Mouse (Mus musculus): ENCODE data around the gene Kcnh1. TPM values are rescaled to one million over a fixed set of nuclear protein-coding genes. Genes with fewer than 3 reads are reported as not detected.

The Kcnh1 gene
- polyA plus RNA-seq, 1 experiment from 2014 or later, result 0.39 TPM

DNA sequence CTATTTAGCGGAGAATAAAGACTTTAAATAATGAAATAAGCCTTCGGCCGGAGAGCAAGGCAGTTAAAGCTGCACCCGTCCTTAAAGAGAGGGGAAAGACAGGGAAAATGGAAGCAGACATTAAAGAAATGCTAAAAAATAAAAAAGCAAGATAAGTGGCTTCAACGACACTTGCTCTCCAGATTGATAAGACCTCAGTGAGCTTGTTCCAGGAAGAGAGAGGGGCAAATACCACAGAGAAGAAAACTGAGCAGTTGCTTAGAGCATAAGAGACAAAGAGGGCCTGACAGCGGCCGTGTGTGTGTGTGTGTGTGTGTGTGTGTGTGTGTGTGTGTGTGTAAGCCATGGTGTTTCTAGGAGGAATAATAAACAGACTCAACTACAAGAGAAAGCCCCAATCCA, 123.0 kb downstream of the Kcnh1 start:
- Histone ChIP-seq H3K27me3 (ENCODE audit: control insufficient read depth, insufficient read depth, low read length) (no peaks in the 10 kb centered on the region), H3K27ac (ENCODE audit: low read depth, low read length) (no peak overlapping the region), H3K36me3 (ENCODE audit: control insufficient read depth, insufficient read depth, low read length) (no peaks in the 10 kb centered on the region), H3K4me2 (no peak overlapping the region), H3K9ac (ENCODE audit: low read depth, low read length) (no peak overlapping the region), H3K4me1 (ENCODE audit: control insufficient read depth, insufficient read depth, low read length) (no peaks in the 10 kb centered on the region), H3K4me3 (ENCODE audit: low read depth, low read length) (no peak overlapping the region), H3K9me3 (replicated peaks; ENCODE audit: control insufficient read depth, low read length) (no peaks in the 10 kb centered on the region)
- ATAC-seq (replicated peaks; ENCODE audit: insufficient number of reproducible peaks, low FRiP score, low TSS enrichment), result no peak
- 51% methylated on average over 7 of the region's 7 CpGs for WGBS (ENCODE audit: insufficient replicate concordance)

DNA sequence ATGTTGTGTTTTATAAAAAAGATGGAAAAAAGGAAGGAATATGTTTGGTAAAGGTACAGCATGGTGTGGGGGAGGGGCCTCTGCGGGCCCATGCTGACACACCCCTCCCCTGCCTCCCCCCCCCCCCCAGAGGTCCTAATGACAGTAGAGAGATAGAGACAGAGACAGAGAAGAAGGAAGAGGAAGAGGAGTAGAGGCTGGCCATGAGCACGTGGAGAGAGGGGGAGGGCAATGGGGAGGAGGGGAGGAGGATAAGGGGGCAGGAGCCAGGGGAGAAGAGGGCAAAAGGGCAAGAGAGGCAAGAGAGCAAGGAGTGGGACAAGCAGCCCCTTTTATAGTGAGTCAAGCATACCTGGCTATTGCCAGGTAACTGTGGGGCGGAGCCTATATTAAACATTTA, 123.5 kb downstream of the Kcnh1 start:
- Histone ChIP-seq H3K4me2 (no peak overlapping the region), H3K27ac (ENCODE audit: low read depth, low read length) (no peak overlapping the region), H3K4me1 (ENCODE audit: control insufficient read depth, insufficient read depth, low read length) (no peaks in the 10 kb centered on the region), H3K4me3 (ENCODE audit: low read depth, low read length) (no peak overlapping the region), H3K27me3 (ENCODE audit: control insufficient read depth, insufficient read depth, low read length) (no peaks in the 10 kb centered on the region), H3K9ac (ENCODE audit: low read depth, low read length) (no peak overlapping the region), H3K36me3 (ENCODE audit: control insufficient read depth, insufficient read depth, low read length) (no peaks in the 10 kb centered on the region), H3K9me3 (replicated peaks; ENCODE audit: control insufficient read depth, low read length) (no peaks in the 10 kb centered on the region)
- WGBS (ENCODE audit: insufficient replicate concordance), result 44% methylated on average over 3 of the region's 3 CpGs
- no peak for ATAC-seq (replicated peaks; ENCODE audit: insufficient number of reproducible peaks, low FRiP score, low TSS enrichment)

DNA sequence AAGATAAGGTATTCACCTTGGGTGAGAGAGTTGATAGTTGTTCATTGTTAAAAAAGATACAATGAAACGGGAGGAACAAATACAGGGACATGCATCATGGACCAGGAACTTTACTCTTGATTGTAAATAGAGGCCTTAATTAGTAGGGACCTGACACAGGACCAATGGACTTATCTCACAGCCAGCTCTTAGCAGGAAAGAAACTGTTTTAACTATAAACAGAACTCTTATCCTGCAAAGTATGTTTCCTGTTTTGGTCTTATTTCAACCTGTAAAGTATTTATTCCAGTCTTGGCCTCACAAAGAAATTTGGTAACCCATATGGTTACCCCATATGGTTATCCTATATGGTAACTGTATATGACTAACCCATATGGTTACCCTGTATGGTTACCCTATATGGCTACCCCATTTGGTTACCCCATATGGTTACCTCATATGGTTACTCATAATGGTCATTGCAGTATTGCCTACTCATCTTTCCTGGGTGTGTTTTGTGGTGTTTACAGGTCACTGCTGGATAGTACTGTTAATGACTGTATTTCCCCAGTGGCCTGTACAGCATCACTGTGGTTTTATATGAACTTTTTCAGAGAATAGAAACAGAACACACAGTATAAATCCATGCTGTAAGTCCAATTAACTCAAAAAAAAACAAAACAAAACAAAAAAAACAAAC, 125.0 kb downstream of the Kcnh1 start:
- no peak overlapping the region for H3K9ac ChIP-seq (ENCODE audit: low read depth, low read length)
- no peak overlapping the region for H3K4me2 ChIP-seq
- no peaks in the 10 kb centered on the region for H3K4me1 ChIP-seq (ENCODE audit: control insufficient read depth, insufficient read depth, low read length)
- no peaks in the 10 kb centered on the region for H3K27me3 ChIP-seq (ENCODE audit: control insufficient read depth, insufficient read depth, low read length)
- no peak overlapping the region for H3K27ac ChIP-seq (ENCODE audit: low read depth, low read length)
- no peak for ATAC-seq (replicated peaks; ENCODE audit: insufficient number of reproducible peaks, low FRiP score, low TSS enrichment)
- no peak overlapping the region for H3K4me3 ChIP-seq (ENCODE audit: low read depth, low read length)
- H3K36me3 ChIP-seq (ENCODE audit: control insufficient read depth, insufficient read depth, low read length), result no peaks in the 10 kb centered on the region
- 31% methylated on average over 1 of the region's 1 CpGs for WGBS (ENCODE audit: insufficient replicate concordance)
- H3K9me3 ChIP-seq (replicated peaks; ENCODE audit: control insufficient read depth, low read length), result no peaks in the 10 kb centered on the region

DNA sequence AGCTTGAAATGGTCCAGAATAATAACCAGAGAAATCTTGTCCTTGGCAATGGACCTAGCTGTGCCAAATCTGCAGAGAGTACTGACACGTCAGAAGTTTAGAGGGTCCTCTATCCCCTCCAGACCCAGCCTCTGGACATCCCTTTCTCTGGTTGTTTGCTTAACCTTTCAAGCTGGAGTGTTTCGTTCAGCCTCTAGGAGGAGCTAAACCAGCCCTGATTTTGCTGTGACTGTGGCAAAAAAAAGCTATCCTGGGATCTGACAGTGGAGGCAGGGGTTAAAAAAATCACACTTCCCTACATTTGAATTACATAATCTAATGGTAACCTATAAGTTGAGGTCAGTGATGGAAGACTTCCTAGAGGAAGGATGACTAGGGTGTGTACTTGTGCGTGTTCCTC, 133.6 kb downstream of the Kcnh1 start:
- Histone ChIP-seq H3K4me1 (ENCODE audit: control insufficient read depth, insufficient read depth, low read length) (peaks cover 2% of the 10 kb centered on the region; the same call in 1 of the 2 replicates), H3K36me3 (ENCODE audit: control insufficient read depth, insufficient read depth, low read length) (no peaks in the 10 kb centered on the region), H3K9me3 (replicated peaks; ENCODE audit: control insufficient read depth, low read length) (no peaks in the 10 kb centered on the region), H3K27me3 (ENCODE audit: control insufficient read depth, insufficient read depth, low read length) (no peaks in the 10 kb centered on the region), H3K4me2 (no peak overlapping the region), H3K4me3 (ENCODE audit: low read depth, low read length) (no peak overlapping the region), H3K9ac (ENCODE audit: low read depth, low read length) (no peak overlapping the region), H3K27ac (ENCODE audit: low read depth, low read length) (no peak overlapping the region)
- ATAC-seq (replicated peaks; ENCODE audit: insufficient number of reproducible peaks, low FRiP score, low TSS enrichment), result no peak
- 57% methylated on average over 3 of the region's 3 CpGs for WGBS (ENCODE audit: insufficient replicate concordance)

DNA sequence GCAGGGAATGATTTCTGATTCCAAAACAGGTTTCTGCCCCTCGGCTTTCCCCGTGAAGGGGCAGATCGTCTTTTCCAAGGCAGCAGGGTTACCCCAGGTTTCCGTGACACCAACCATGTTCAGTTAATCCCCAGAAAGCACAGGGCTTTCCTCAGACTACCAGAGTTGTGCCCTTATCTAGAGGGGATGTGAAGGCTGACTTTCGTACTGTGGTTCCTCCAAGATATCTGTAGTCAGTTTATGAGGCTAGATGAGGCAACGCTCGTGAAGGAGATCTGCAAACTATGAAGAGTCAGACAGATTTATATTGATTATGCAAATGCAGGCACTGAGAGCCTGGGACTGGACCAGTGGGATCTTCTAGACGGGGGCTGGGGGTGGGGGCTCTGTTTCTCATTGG, 136.5 kb downstream of the Kcnh1 start:
- H3K9me3 ChIP-seq (replicated peaks; ENCODE audit: control insufficient read depth, low read length), result no peaks in the 10 kb centered on the region
- no peaks in the 10 kb centered on the region for H3K36me3 ChIP-seq (ENCODE audit: control insufficient read depth, insufficient read depth, low read length)
- H3K27me3 ChIP-seq (ENCODE audit: control insufficient read depth, insufficient read depth, low read length), result no peaks in the 10 kb centered on the region
- no peak overlapping the region for H3K4me2 ChIP-seq
- H3K9ac ChIP-seq (ENCODE audit: low read depth, low read length), result no peak overlapping the region
- H3K4me3 ChIP-seq (ENCODE audit: low read depth, low read length), result no peak overlapping the region
- no peak overlapping the region for H3K27ac ChIP-seq (ENCODE audit: low read depth, low read length)
- no peak for ATAC-seq (replicated peaks; ENCODE audit: insufficient number of reproducible peaks, low FRiP score, low TSS enrichment)
- H3K4me1 ChIP-seq (ENCODE audit: control insufficient read depth, insufficient read depth, low read length), result peaks cover 2% of the 10 kb centered on the region; the same call in 1 of the 2 replicates
- WGBS (ENCODE audit: insufficient replicate concordance), result 72% methylated on average over 8 of the region's 8 CpGs

DNA sequence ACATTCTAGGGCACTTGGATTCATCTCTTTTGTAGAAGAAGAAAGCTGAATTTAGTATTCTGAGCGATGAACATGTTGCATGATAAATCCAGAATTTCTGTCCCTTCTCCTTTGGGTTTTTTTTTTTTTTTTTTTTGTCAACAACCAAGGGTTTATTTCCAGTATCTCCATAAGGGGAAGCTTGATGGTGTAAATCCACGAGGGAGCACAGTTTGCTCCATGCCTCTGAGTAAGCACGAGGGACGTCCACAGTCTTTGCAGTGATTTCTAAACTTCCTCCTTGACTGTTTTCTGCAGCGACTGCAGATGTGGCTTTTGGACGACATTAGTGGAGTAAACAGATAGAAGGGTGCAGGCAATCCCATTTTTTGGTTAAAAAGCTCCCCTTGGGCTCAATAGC, 140.6 kb downstream of the Kcnh1 start:
- H3K4me2 ChIP-seq, result no peak overlapping the region
- H3K9me3 ChIP-seq (replicated peaks; ENCODE audit: control insufficient read depth, low read length), result no peaks in the 10 kb centered on the region
- no peak overlapping the region for H3K4me3 ChIP-seq (ENCODE audit: low read depth, low read length)
- H3K27ac ChIP-seq (ENCODE audit: low read depth, low read length), result no peak overlapping the region
- no peak overlapping the region for H3K9ac ChIP-seq (ENCODE audit: low read depth, low read length)
- no peaks in the 10 kb centered on the region for H3K27me3 ChIP-seq (ENCODE audit: control insufficient read depth, insufficient read depth, low read length)
- no peak for ATAC-seq (replicated peaks; ENCODE audit: insufficient number of reproducible peaks, low FRiP score, low TSS enrichment)
- peaks cover 2% of the 10 kb centered on the region; the same call in 1 of the 2 replicates for H3K4me1 ChIP-seq (ENCODE audit: control insufficient read depth, insufficient read depth, low read length)
- no peaks in the 10 kb centered on the region for H3K36me3 ChIP-seq (ENCODE audit: control insufficient read depth, insufficient read depth, low read length)
- 70% methylated on average over 6 of the region's 6 CpGs for WGBS (ENCODE audit: insufficient replicate concordance)

DNA sequence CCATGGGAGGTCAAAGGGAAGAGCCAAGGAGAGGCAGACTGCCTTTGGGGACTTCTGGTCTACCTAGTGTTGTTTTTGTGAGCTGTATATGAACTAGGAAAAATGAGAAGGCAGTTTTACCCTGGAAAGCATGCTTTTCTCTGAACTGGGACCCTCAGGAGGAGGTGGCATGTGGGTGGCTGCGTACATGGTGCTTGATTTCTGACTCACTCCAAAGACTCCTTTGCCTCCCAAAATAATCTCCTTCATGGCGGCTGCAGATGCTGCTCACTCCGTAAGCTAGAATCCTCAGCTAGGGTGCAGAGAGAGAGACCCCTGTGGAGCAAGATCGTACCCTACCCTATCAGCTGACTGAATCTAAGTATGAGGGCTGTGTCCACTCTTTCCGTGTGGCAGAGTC, 145.5 kb downstream of the Kcnh1 start:
- H3K36me3 ChIP-seq (ENCODE audit: control insufficient read depth, insufficient read depth, low read length), result no peaks in the 10 kb centered on the region
- H3K27me3 ChIP-seq (ENCODE audit: control insufficient read depth, insufficient read depth, low read length), result no peaks in the 10 kb centered on the region; the same call in 1 of the 2 replicates
- no peak overlapping the region for H3K4me3 ChIP-seq (ENCODE audit: low read depth, low read length)
- peaks cover 6% of the 10 kb centered on the region for H3K9me3 ChIP-seq (replicated peaks; ENCODE audit: control insufficient read depth, low read length)
- H3K4me2 ChIP-seq, result no peak overlapping the region
- ATAC-seq (replicated peaks; ENCODE audit: insufficient number of reproducible peaks, low FRiP score, low TSS enrichment), result no peak
- no peak overlapping the region for H3K9ac ChIP-seq (ENCODE audit: low read depth, low read length)
- no peak overlapping the region for H3K27ac ChIP-seq (ENCODE audit: low read depth, low read length)
- no peaks in the 10 kb centered on the region for H3K4me1 ChIP-seq (ENCODE audit: control insufficient read depth, insufficient read depth, low read length)
- 78% methylated on average over 5 of the region's 5 CpGs for WGBS (ENCODE audit: insufficient replicate concordance)

DNA sequence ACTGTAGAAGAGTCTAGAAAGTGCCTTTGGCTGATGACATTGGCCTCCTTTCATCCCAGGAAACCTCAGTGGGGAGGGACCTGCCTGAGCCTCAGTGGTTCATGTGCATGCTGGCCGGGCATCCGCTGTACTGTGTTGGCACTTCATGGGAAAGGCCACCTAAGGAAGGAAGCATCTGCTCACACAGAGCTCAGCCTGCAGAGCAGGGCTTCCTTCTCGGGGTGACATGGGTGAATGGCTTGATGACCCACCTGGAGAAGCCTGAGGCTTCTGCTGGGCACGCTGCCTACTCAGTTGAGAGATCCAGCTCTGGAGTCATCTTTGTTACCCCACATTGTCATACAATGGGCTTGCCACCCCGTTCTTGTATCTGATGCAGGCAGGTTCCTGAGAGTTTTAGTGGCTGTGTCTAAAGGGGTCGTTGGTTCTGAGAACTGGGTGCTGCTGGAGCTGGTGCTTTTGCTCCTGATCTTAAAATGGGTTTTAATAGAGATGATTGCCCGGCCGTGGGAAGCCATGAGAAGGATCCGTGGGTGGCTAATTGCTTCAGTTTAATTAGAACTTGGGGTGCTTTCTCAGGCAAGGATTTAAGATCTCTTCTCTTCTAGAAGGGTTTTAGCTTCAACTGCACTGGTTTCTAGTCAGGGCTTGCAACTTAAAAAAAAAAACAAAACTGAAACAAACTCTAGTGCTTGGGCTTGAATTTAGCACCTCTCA, 148.9 kb downstream of the Kcnh1 start:
- no peak overlapping the region for H3K4me2 ChIP-seq
- WGBS (ENCODE audit: insufficient replicate concordance), result 79% methylated on average over 9 of the region's 9 CpGs
- no peaks in the 10 kb centered on the region; the same call in 1 of the 2 replicates for H3K27me3 ChIP-seq (ENCODE audit: control insufficient read depth, insufficient read depth, low read length)
- no peak overlapping the region for H3K9ac ChIP-seq (ENCODE audit: low read depth, low read length)
- no peaks in the 10 kb centered on the region for H3K4me1 ChIP-seq (ENCODE audit: control insufficient read depth, insufficient read depth, low read length)
- ATAC-seq (replicated peaks; ENCODE audit: insufficient number of reproducible peaks, low FRiP score, low TSS enrichment), result no peak
- H3K9me3 ChIP-seq (replicated peaks; ENCODE audit: control insufficient read depth, low read length), result peaks cover 6% of the 10 kb centered on the region
- H3K4me3 ChIP-seq (ENCODE audit: low read depth, low read length), result no peak overlapping the region
- no peaks in the 10 kb centered on the region for H3K36me3 ChIP-seq (ENCODE audit: control insufficient read depth, insufficient read depth, low read length)
- no peak overlapping the region for H3K27ac ChIP-seq (ENCODE audit: low read depth, low read length)

DNA sequence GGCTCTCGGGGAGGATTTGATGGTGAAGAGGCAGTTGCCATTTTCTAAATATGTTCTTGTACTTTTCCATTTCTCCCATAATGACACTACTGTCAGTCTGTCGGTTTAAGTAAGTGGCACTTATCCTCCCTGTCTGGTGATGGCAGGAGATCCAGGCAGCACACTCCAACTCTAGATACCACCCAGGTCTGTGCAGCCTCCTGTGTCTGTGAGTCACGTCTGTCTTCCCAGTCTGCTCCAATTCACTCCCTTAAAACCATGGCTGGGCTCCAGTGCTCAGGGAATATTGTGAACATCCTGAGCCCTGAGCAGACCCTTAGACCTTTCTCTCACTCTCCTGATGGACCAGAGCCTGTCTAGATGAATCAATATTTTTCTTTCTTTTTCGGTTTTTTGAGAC, 151.2 kb downstream of the Kcnh1 start:
- no peak overlapping the region for H3K4me2 ChIP-seq
- H3K27ac ChIP-seq (ENCODE audit: low read depth, low read length), result no peak overlapping the region
- no peak overlapping the region for H3K4me3 ChIP-seq (ENCODE audit: low read depth, low read length)
- ATAC-seq (replicated peaks; ENCODE audit: insufficient number of reproducible peaks, low FRiP score, low TSS enrichment), result no peak
- no peaks in the 10 kb centered on the region for H3K36me3 ChIP-seq (ENCODE audit: control insufficient read depth, insufficient read depth, low read length)
- WGBS (ENCODE audit: insufficient replicate concordance), result 76% methylated on average over 4 of the region's 4 CpGs
- H3K9ac ChIP-seq (ENCODE audit: low read depth, low read length), result no peak overlapping the region
- H3K27me3 ChIP-seq (ENCODE audit: control insufficient read depth, insufficient read depth, low read length), result peaks cover 4% of the 10 kb centered on the region; the same call in 1 of the 2 replicates
- H3K9me3 ChIP-seq (replicated peaks; ENCODE audit: control insufficient read depth, low read length), result peaks cover 6% of the 10 kb centered on the region
- no peaks in the 10 kb centered on the region for H3K4me1 ChIP-seq (ENCODE audit: control insufficient read depth, insufficient read depth, low read length)

All from heart, embryonic 11.5 days (tissue).